Mouse (Mus musculus): ENCODE results near the gene Slc26a3. TPM values are rescaled to one million over a fixed set of nuclear protein-coding genes. Genes with fewer than 3 reads are reported as not detected.

Slc26a3 gene
- polyA plus RNA-seq (2015; fragmentation: Nextera tagmentation; extraction: Ambion mirVana) = 0.07 and 0.08 TPM in 2 replicates

GRCm38 (mm10) chr12:31390571-31390970, at the start of gene Slc26a3:
Gene Slc26a3, plus strand, starts transcription at chr12:31390871.
- H3K27ac ChIP-seq (ENCODE audit: low read length) = no peak within 1 kb of the TSS
- no peak within 1 kb of the TSS for H3K4me3 ChIP-seq (ENCODE audit: low read length)
- H3K27me3 ChIP-seq (ENCODE audit: insufficient read depth, low read length) = no peaks in the 10 kb centered on the region
- no peaks in the 10 kb centered on the region for H3K9me3 ChIP-seq (ENCODE audit: low read length)
- H3K4me1 ChIP-seq (ENCODE audit: insufficient read depth, low read length) = no peaks in the 10 kb centered on the region
- H3K36me3 ChIP-seq (ENCODE audit: insufficient read depth, low read length) = no peaks in the 10 kb centered on the region
- no peak for ATAC-seq (ENCODE audit: low FRiP score, low TSS enrichment)
- no peak within 1 kb of the TSS for H3K9ac ChIP-seq (replicated peaks; ENCODE audit: low read length)
- 83% methylated on average over 3 of the region's 3 CpGs for WGBS
- H3K4me2 ChIP-seq (replicated peaks; ENCODE audit: low read depth, low read length) = no peak within 1 kb of the TSS

- WGBS = 22% methylated on average over 15 of the region's 15 CpGs
- ATAC-seq (ENCODE audit: low FRiP score, low TSS enrichment) = no peak
- Histone ChIP-seq H3K4me1 (ENCODE audit: insufficient read depth, low read length) (peaks cover 10% of the 10 kb centered on the region), H3K36me3 (ENCODE audit: insufficient read depth, low read length) (peaks cover 13% of the 10 kb centered on the region), H3K9me3 (ENCODE audit: low read length) (0 out of 2 replicates have a peak, but pooled peaks cover 3% of the 10 kb centered on the region), H3K4me2 (replicated peaks; ENCODE audit: low read depth, low read length) (peak overlapping the region; percentile 90), H3K9ac (replicated peaks; ENCODE audit: low read length) (peak overlapping the region; percentile 91), H3K4me3 (ENCODE audit: low read length) (peak overlapping the region; percentile 97), H3K27ac (ENCODE audit: low read length) (peak overlapping the region; percentile 74; the same call in 1 of the 2 replicates), H3K27me3 (ENCODE audit: insufficient read depth, low read length) (no peaks in the 10 kb centered on the region)
These were observed 40.3 kb upstream of the Slc26a3 start for GRCm38 (mm10) chr12:31350191-31350943.

- H3K27ac ChIP-seq (ENCODE audit: low read length) = peak within 1 kb of the TSS; percentile 74; the same call in 1 of the 2 replicates
- H3K4me1 ChIP-seq (ENCODE audit: insufficient read depth, low read length) = peaks cover 10% of the 10 kb centered on the region
- H3K9me3 ChIP-seq (ENCODE audit: low read length) = 0 out of 2 replicates have a peak, but pooled peaks cover 3% of the 10 kb centered on the region
- H3K27me3 ChIP-seq (ENCODE audit: insufficient read depth, low read length) = no peaks in the 10 kb centered on the region
- H3K9ac ChIP-seq (replicated peaks; ENCODE audit: low read length) = peak within 1 kb of the TSS; percentile 91
- H3K4me3 ChIP-seq (ENCODE audit: low read length) = peak within 1 kb of the TSS; percentile 97
- 5% methylated on average over 64 of the region's 66 CpGs for WGBS
- peak within 1 kb of the TSS; percentile 90 for H3K4me2 ChIP-seq (replicated peaks; ENCODE audit: low read depth, low read length)
- H3K36me3 ChIP-seq (ENCODE audit: insufficient read depth, low read length) = peaks cover 13% of the 10 kb centered on the region
- ATAC-seq (ENCODE audit: low FRiP score, low TSS enrichment) = peak; percentile 99
These were observed 39.4 kb upstream of the Slc26a3 start, which contains the start of gene Dld for GRCm38 (mm10) chr12:31350944-31351928. Gene Dld, minus strand, starts transcription at chr12:31351453.

GRCm38 (mm10) chr12:31366428-31366827, 24.2 kb upstream of the Slc26a3 start:
- WGBS = 36% methylated on average over 3 of the region's 3 CpGs
- no peaks in the 10 kb centered on the region for H3K4me1 ChIP-seq (ENCODE audit: insufficient read depth, low read length)
- ATAC-seq (ENCODE audit: low FRiP score, low TSS enrichment) = peak; percentile 76

GRCm38 (mm10) chr12:31367721-31368120, 22.9 kb upstream of the Slc26a3 start:
- no peak overlapping the region for H3K27ac ChIP-seq (ENCODE audit: low read length)
- no peak overlapping the region for H3K9ac ChIP-seq (replicated peaks; ENCODE audit: low read length)
- H3K27me3 ChIP-seq (ENCODE audit: insufficient read depth, low read length) = no peaks in the 10 kb centered on the region
- H3K9me3 ChIP-seq (ENCODE audit: low read length) = no peaks in the 10 kb centered on the region
- WGBS = 89% methylated on average over 5 of the region's 5 CpGs
- H3K36me3 ChIP-seq (ENCODE audit: insufficient read depth, low read length) = no peaks in the 10 kb centered on the region
- no peaks in the 10 kb centered on the region for H3K4me1 ChIP-seq (ENCODE audit: insufficient read depth, low read length)
- H3K4me2 ChIP-seq (replicated peaks; ENCODE audit: low read depth, low read length) = no peak overlapping the region
- no peak for ATAC-seq (ENCODE audit: low FRiP score, low TSS enrichment)
- no peak overlapping the region for H3K4me3 ChIP-seq (ENCODE audit: low read length)

More at GRCm38 (mm10) chr12:31366428-31366827, 24.2 kb upstream of the Slc26a3 start:
- Histone ChIP-seq H3K27me3 (ENCODE audit: insufficient read depth, low read length) (no peaks in the 10 kb centered on the region), H3K4me2 (replicated peaks; ENCODE audit: low read depth, low read length) (no peak overlapping the region), H3K27ac (ENCODE audit: low read length) (no peak overlapping the region), H3K4me3 (ENCODE audit: low read length) (no peak overlapping the region), H3K36me3 (ENCODE audit: insufficient read depth, low read length) (no peaks in the 10 kb centered on the region), H3K9ac (replicated peaks; ENCODE audit: low read length) (no peak overlapping the region), H3K9me3 (ENCODE audit: low read length) (no peaks in the 10 kb centered on the region)

GRCm38 (mm10) chr12:31369118-31369517, 21.6 kb upstream of the Slc26a3 start:
- no peak overlapping the region for H3K4me2 ChIP-seq (replicated peaks; ENCODE audit: low read depth, low read length)
- 87% methylated on average over 1 of the region's 1 CpGs for WGBS
- no peak overlapping the region for H3K4me3 ChIP-seq (ENCODE audit: low read length)
- no peak for ATAC-seq (ENCODE audit: low FRiP score, low TSS enrichment)
- no peaks in the 10 kb centered on the region for H3K9me3 ChIP-seq (ENCODE audit: low read length)
- no peaks in the 10 kb centered on the region for H3K36me3 ChIP-seq (ENCODE audit: insufficient read depth, low read length)
- H3K4me1 ChIP-seq (ENCODE audit: insufficient read depth, low read length) = no peaks in the 10 kb centered on the region
- no peak overlapping the region for H3K9ac ChIP-seq (replicated peaks; ENCODE audit: low read length)
- no peaks in the 10 kb centered on the region for H3K27me3 ChIP-seq (ENCODE audit: insufficient read depth, low read length)
- H3K27ac ChIP-seq (ENCODE audit: low read length) = no peak overlapping the region

- H3K4me2 ChIP-seq (replicated peaks; ENCODE audit: low read depth, low read length) = no peak overlapping the region
- H3K9me3 ChIP-seq (ENCODE audit: low read length) = no peaks in the 10 kb centered on the region
- no peak for ATAC-seq (ENCODE audit: low FRiP score, low TSS enrichment)
- H3K27ac ChIP-seq (ENCODE audit: low read length) = no peak overlapping the region
- WGBS = 86% methylated on average over 7 of the region's 7 CpGs
- no peaks in the 10 kb centered on the region for H3K27me3 ChIP-seq (ENCODE audit: insufficient read depth, low read length)
- H3K36me3 ChIP-seq (ENCODE audit: insufficient read depth, low read length) = no peaks in the 10 kb centered on the region
- H3K9ac ChIP-seq (replicated peaks; ENCODE audit: low read length) = no peak overlapping the region
- H3K4me1 ChIP-seq (ENCODE audit: insufficient read depth, low read length) = no peaks in the 10 kb centered on the region
- no peak overlapping the region for H3K4me3 ChIP-seq (ENCODE audit: low read length)
These were observed 21.0 kb upstream of the Slc26a3 start for GRCm38 (mm10) chr12:31369656-31370055.

- ATAC-seq (ENCODE audit: low FRiP score, low TSS enrichment) = peak; percentile 81
- peaks cover 11% of the 10 kb centered on the region for H3K4me1 ChIP-seq (ENCODE audit: insufficient read depth, low read length)
- H3K9me3 ChIP-seq (ENCODE audit: low read length) = no peaks in the 10 kb centered on the region
- WGBS = 37% methylated on average over 9 of the region's 9 CpGs
- H3K36me3 ChIP-seq (ENCODE audit: insufficient read depth, low read length) = no peaks in the 10 kb centered on the region
- no peak overlapping the region for H3K4me2 ChIP-seq (replicated peaks; ENCODE audit: low read depth, low read length)
- no peak overlapping the region for H3K9ac ChIP-seq (replicated peaks; ENCODE audit: low read length)
- H3K27ac ChIP-seq (ENCODE audit: low read length) = no peak overlapping the region
- H3K4me3 ChIP-seq (ENCODE audit: low read length) = no peak overlapping the region
- H3K27me3 ChIP-seq (ENCODE audit: insufficient read depth, low read length) = no peaks in the 10 kb centered on the region
These were observed 15.9 kb upstream of the Slc26a3 start for GRCm38 (mm10) chr12:31374603-31375282.

GRCm38 (mm10) chr12:31375283-31375615, 15.4 kb upstream of the Slc26a3 start:
- Histone ChIP-seq H3K27ac (ENCODE audit: low read length) (no peak overlapping the region), H3K4me2 (replicated peaks; ENCODE audit: low read depth, low read length) (no peak overlapping the region), H3K36me3 (ENCODE audit: insufficient read depth, low read length) (no peaks in the 10 kb centered on the region), H3K9me3 (ENCODE audit: low read length) (no peaks in the 10 kb centered on the region), H3K27me3 (ENCODE audit: insufficient read depth, low read length) (no peaks in the 10 kb centered on the region), H3K9ac (replicated peaks; ENCODE audit: low read length) (no peak overlapping the region), H3K4me3 (ENCODE audit: low read length) (no peak overlapping the region), H3K4me1 (ENCODE audit: insufficient read depth, low read length) (peaks cover 11% of the 10 kb centered on the region)
- 0 out of 2 replicates have a peak, but pooled peaks have one; percentile 13 for ATAC-seq (ENCODE audit: low FRiP score, low TSS enrichment)
- 77% methylated on average over 4 of the region's 4 CpGs for WGBS
